ENCODE assay signal across 8 mouse cellular contexts in genomic region chr4:128654505-128655381, GRCm38 (mm10). TPM values are rescaled to one million over a fixed set of nuclear protein-coding genes. Genes with fewer than 3 reads are reported as not detected.
DNase-seq lines count a peak whose midpoint lies in the region; ATAC-seq and TF ChIP-seq lines count a peak whose summit lies in the region.

Gene Phc2, plus strand, starts transcription at chr4:128654702.

- peak within 1 kb of the TSS; percentile 76 for H3K4me2 ChIP-seq in limb, embryonic 13.5 days (replicated peaks)
- H3K4me2 ChIP-seq in midbrain, embryonic 15.5 days = peak within 1 kb of the TSS; percentile 72

- H3K27ac ChIP-seq in limb, embryonic 13.5 days = peak within 1 kb of the TSS; percentile 65; the same call in 1 of the 2 replicates
- H3K27ac ChIP-seq in midbrain, embryonic 15.5 days = peak within 1 kb of the TSS; percentile 80

- no peaks in the 10 kb centered on the region for H3K9me3 ChIP-seq in limb, embryonic 13.5 days
- H3K9me3 ChIP-seq in midbrain, embryonic 15.5 days = no peaks in the 10 kb centered on the region

- peak within 1 kb of the TSS; percentile 71 for H3K9ac ChIP-seq in limb, embryonic 13.5 days
- peak within 1 kb of the TSS; percentile 66 for H3K9ac ChIP-seq in midbrain, embryonic 15.5 days

- WGBS in limb, embryonic 13.5 days = under 1% methylated on average over 85 of the region's 85 CpGs
- under 1% methylated on average over 69 of the region's 85 CpGs for WGBS in midbrain, embryonic 15.5 days

- H3K4me3 ChIP-seq in limb, embryonic 13.5 days = peak within 1 kb of the TSS; percentile 76
- H3K4me3 ChIP-seq in midbrain, embryonic 15.5 days = peak within 1 kb of the TSS; percentile 60

- ATAC-seq in erythroblast, adult 5-6 weeks (replicated peaks; ENCODE audit: low FRiP score, poor library complexity, severe bottlenecking) = 0 out of 2 replicates have a peak, but pooled peaks have one; percentile 37
- ATAC-seq in limb, embryonic 13.5 days (ENCODE audit: low FRiP score, low read depth) = peak; percentile 95
- peak; percentile 97 for ATAC-seq in midbrain, embryonic 15.5 days (replicated peaks)

- no peak for TF ChIP-seq CTCF in brain, embryonic 14.5 days (IDR thresholded peaks at IDR 0.05; ENCODE audit: borderline replicate concordance, extremely low read depth, insufficient read depth, insufficient read length)

- H3K36me3 ChIP-seq in limb, embryonic 13.5 days = no peaks in the 10 kb centered on the region
- no peaks in the 10 kb centered on the region for H3K36me3 ChIP-seq in midbrain, embryonic 15.5 days (replicated peaks)

- TF ChIP-seq POLR2A in brain, embryonic 14.5 days (IDR thresholded peaks at IDR 0.05; ENCODE audit: borderline replicate concordance, extremely low read depth, insufficient read depth, insufficient read length, poor library complexity, severe bottlenecking) = 0 out of 2 replicates have a peak, but pooled peaks have one; percentile 37

- H3K4me1 ChIP-seq in limb, embryonic 13.5 days = peaks cover 59% of the 10 kb centered on the region
- peaks cover 26% of the 10 kb centered on the region for H3K4me1 ChIP-seq in midbrain, embryonic 15.5 days

- DNase-seq in A20 (ENCODE audit: low read depth, low spot score) = peak; percentile 93
- peak; percentile 98 for DNase-seq in brain, embryonic 14.5 days (ENCODE audit: low read depth)
- peak; percentile 86 to 90 for DNase-seq in heart, adult 9 months (ENCODE audit: low spot score in 2 of 2)
- DNase-seq in kidney, adult 9 months = peak; percentile 98
- DNase-seq in spleen, adult 18-20 months = peak; percentile 93 to 94

- H3K27me3 ChIP-seq in limb, embryonic 13.5 days = no peaks in the 10 kb centered on the region
- no peaks in the 10 kb centered on the region for H3K27me3 ChIP-seq in midbrain, embryonic 15.5 days (replicated peaks)

RNA-seq across cellular contexts. Expression of gene Phc2, which starts in this region (rescaled TPM):
- 193 and 196 TPM in 2 replicates for polyA plus RNA-seq in brain, embryonic 14.5 days (2012; rRNA removed)
- 7.1 and 14.0 TPM in 2 replicates for total RNA-seq in erythroblast, adult 5-6 weeks (2015; ENCODE audit: low replicate concordance)
- total RNA-seq in erythroblast, adult 5-6 weeks (2017; ENCODE audit: low replicate concordance) = 3.3 and 4.5 TPM in 2 replicates
- polyA plus RNA-seq in limb, embryonic 13.5 days (2015; fragmentation: Nextera tagmentation; extraction: Ambion mirVana) = 35.7 and 45.4 TPM in 2 replicates
- 70.0 and 72.2 TPM in 2 replicates for polyA plus RNA-seq in midbrain, embryonic 15.5 days (2015; fragmentation: Nextera tagmentation; extraction: Ambion mirVana)

Comparison
In these comparisons a context has a peak if more than half of its experiments do, and no peak if none do; other contexts are left out.
1. Peak in every context shown above with its lines: DNase-seq, ATAC-seq, H3K4me3 ChIP-seq and H3K27ac ChIP-seq.
2. ATAC-seq: peak in every context shown above with its lines; median percentile 97 in midbrain, embryonic 15.5 days; 95 in limb, embryonic 13.5 days; 37 in erythroblast, adult 5-6 weeks.